Mouse (Mus musculus): ENCODE data around the gene Gm20388. TPM values are rescaled to one million over a fixed set of nuclear protein-coding genes. Genes with fewer than 3 reads are reported as not detected.

Gm20388 gene
- polyA plus RNA-seq, 1 experiment from 2014 or later: 7.4 TPM

DNA sequence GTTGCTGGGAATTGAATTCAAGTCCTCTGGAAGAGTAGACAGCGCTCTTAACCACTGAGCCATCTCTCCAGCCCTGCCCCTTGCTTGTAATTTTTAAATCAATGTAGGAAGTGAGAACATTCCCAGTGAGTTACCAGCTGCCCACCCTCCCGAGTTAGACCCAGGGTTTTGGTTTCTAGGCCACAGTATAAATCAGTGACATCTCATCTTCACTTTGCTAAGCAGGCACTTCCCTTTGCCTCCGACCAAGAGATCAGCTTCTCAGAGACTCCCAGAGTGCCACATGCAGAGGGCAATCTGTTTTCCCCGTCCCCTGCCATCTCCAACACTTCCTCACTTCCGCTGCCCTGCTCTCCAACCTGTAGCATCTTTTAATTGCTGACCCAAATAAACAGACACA, 3987.9 kb downstream of the Gm20388 start:
- Histone ChIP-seq H3K27ac (ENCODE audit: low read length) (no peak overlapping the region), H3K4me3 (replicated peaks; ENCODE audit: low read length) (no peak overlapping the region), H3K4me2 (ENCODE audit: low read depth, low read length) (no peak overlapping the region), H3K9me3 (replicated peaks; ENCODE audit: control insufficient read depth, low read length) (no peaks in the 10 kb centered on the region), H3K4me1 (ENCODE audit: control insufficient read depth, insufficient read depth, low read length) (no peaks in the 10 kb centered on the region), H3K27me3 (ENCODE audit: control insufficient read depth, insufficient read depth, low read length) (peaks cover 20% of the 10 kb centered on the region), H3K9ac (ENCODE audit: low read length) (no peak overlapping the region), H3K36me3 (ENCODE audit: control insufficient read depth, insufficient read depth, low read length) (peaks cover 10% of the 10 kb centered on the region)
- no peak for ATAC-seq (ENCODE audit: insufficient read depth, low FRiP score)
- WGBS: 86% methylated on average over 5 of the region's 5 CpGs

DNA sequence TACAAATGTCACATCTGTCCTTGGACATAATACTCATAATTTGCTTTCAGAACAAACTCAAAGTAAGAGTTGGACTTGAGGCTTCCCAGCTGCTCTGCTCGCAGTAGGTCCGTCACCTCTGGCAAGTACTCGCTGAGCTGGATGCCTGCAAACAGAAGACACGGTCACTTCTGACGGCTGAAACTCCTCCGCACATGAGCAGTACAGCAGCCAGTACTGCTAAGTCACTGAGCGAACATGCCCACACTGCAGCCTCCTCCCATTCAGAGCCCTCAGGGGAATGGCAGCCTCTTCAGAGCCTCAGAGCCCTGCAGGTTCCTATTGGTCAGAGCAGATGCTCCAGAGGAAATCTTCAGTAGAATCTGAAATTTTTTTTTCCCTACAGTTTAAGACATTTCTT, 3988.7 kb downstream of the Gm20388 start:
- H3K27ac ChIP-seq (ENCODE audit: low read length): no peak overlapping the region
- peaks cover 16% of the 10 kb centered on the region for H3K36me3 ChIP-seq (ENCODE audit: control insufficient read depth, insufficient read depth, low read length)
- 83% methylated on average over 7 of the region's 7 CpGs for WGBS
- no peak for ATAC-seq (ENCODE audit: insufficient read depth, low FRiP score)
- H3K9ac ChIP-seq (ENCODE audit: low read length): no peak overlapping the region
- H3K27me3 ChIP-seq (ENCODE audit: control insufficient read depth, insufficient read depth, low read length): peaks cover 12% of the 10 kb centered on the region; the same call in 1 of the 2 replicates
- H3K4me1 ChIP-seq (ENCODE audit: control insufficient read depth, insufficient read depth, low read length): no peaks in the 10 kb centered on the region
- no peak overlapping the region for H3K4me2 ChIP-seq (ENCODE audit: low read depth, low read length)
- H3K4me3 ChIP-seq (replicated peaks; ENCODE audit: low read length): no peak overlapping the region
- H3K9me3 ChIP-seq (replicated peaks; ENCODE audit: control insufficient read depth, low read length): no peaks in the 10 kb centered on the region

DNA sequence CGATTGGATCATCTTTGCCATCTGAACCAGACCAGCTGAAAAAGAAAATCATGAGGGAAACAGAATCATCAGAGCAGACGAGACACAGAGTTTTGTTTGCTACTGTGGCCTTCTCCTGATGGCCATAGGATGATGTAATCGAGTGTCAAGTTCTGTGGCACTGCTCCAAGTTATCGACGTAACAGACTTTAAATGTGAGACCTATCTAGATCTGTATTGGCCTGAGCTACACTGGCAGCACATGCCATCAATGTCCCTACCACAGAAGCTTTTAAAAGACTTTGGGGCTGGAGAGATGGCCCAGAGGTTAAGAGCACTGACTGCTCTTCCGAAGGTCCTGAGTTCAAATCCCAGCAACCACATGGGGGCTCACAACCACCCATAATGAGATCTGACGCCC, 3992.0 kb downstream of the Gm20388 start:
- no peak overlapping the region for H3K4me2 ChIP-seq (ENCODE audit: low read depth, low read length)
- no peaks in the 10 kb centered on the region for H3K27me3 ChIP-seq (ENCODE audit: control insufficient read depth, insufficient read depth, low read length)
- no peak for ATAC-seq (ENCODE audit: insufficient read depth, low FRiP score)
- H3K9ac ChIP-seq (ENCODE audit: low read length): no peak overlapping the region
- H3K4me3 ChIP-seq (replicated peaks; ENCODE audit: low read length): no peak overlapping the region
- no peaks in the 10 kb centered on the region for H3K4me1 ChIP-seq (ENCODE audit: control insufficient read depth, insufficient read depth, low read length)
- peaks cover 17% of the 10 kb centered on the region for H3K36me3 ChIP-seq (ENCODE audit: control insufficient read depth, insufficient read depth, low read length)
- H3K27ac ChIP-seq (ENCODE audit: low read length): no peak overlapping the region
- 83% methylated on average over 7 of the region's 7 CpGs for WGBS
- no peaks in the 10 kb centered on the region for H3K9me3 ChIP-seq (replicated peaks; ENCODE audit: control insufficient read depth, low read length)

DNA sequence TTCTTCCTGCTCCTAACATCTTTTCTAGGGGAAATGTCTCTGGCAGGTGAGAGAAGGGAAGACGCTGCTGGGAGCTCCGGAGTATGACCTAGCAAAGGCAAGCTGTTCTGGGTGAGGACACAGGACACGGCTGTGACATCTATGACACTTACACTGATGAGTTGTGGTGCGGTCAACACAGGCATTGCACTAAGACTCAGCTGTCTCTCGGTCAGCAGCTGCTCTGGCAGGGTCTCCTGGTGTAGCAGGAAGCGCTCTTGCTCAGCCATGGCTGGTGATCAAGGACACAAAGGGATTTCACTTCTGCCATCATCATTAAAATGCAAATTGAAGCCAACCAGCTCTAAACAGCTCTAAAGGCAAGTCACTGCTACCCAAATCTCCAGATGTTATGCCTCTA, 3997.0 kb downstream of the Gm20388 start:
- no peaks in the 10 kb centered on the region for H3K27me3 ChIP-seq (ENCODE audit: control insufficient read depth, insufficient read depth, low read length)
- H3K36me3 ChIP-seq (ENCODE audit: control insufficient read depth, insufficient read depth, low read length): peaks cover 11% of the 10 kb centered on the region

DNA sequence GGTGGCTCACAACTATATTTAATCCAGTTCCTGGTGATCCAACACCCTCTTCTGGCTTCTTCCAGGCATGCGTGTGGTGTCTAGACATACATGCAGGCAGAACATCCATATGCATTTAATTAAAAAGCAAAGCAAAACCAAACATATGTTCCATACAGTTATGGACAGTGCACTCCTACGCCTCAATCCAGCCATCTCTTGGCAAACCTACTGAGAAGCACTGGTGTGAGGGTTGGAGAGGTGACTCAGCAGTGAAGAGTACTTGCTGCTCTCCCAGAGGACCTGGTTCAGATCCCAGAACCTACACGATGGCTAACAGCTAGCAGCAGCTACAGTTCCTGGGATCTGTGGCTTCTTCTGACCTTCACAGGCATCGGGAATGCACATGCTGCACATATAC, 4001.6 kb downstream of the Gm20388 start:
- Histone ChIP-seq H3K27me3 (ENCODE audit: control insufficient read depth, insufficient read depth, low read length) (no peaks in the 10 kb centered on the region), H3K9me3 (replicated peaks; ENCODE audit: control insufficient read depth, low read length) (no peaks in the 10 kb centered on the region), H3K36me3 (ENCODE audit: control insufficient read depth, insufficient read depth, low read length) (no peaks in the 10 kb centered on the region; the same call in none of the 2 replicates), H3K4me1 (ENCODE audit: control insufficient read depth, insufficient read depth, low read length) (no peaks in the 10 kb centered on the region), H3K4me2 (ENCODE audit: low read depth, low read length) (no peak overlapping the region), H3K9ac (ENCODE audit: low read length) (no peak overlapping the region), H3K4me3 (replicated peaks; ENCODE audit: low read length) (no peak overlapping the region), H3K27ac (ENCODE audit: low read length) (no peak overlapping the region)
- no peak for ATAC-seq (ENCODE audit: insufficient read depth, low FRiP score)
- 93% methylated on average over 4 of the region's 4 CpGs for WGBS

More for the DNA sequence above, 3997.0 kb downstream of the Gm20388 start:
- H3K9me3 ChIP-seq (replicated peaks; ENCODE audit: control insufficient read depth, low read length): no peaks in the 10 kb centered on the region
- ATAC-seq (ENCODE audit: insufficient read depth, low FRiP score): no peak
- H3K27ac ChIP-seq (ENCODE audit: low read length): no peak overlapping the region
- no peak overlapping the region for H3K4me3 ChIP-seq (replicated peaks; ENCODE audit: low read length)
- H3K4me2 ChIP-seq (ENCODE audit: low read depth, low read length): no peak overlapping the region
- 95% methylated on average over 6 of the region's 6 CpGs for WGBS
- no peak overlapping the region for H3K9ac ChIP-seq (ENCODE audit: low read length)
- no peaks in the 10 kb centered on the region for H3K4me1 ChIP-seq (ENCODE audit: control insufficient read depth, insufficient read depth, low read length)

DNA sequence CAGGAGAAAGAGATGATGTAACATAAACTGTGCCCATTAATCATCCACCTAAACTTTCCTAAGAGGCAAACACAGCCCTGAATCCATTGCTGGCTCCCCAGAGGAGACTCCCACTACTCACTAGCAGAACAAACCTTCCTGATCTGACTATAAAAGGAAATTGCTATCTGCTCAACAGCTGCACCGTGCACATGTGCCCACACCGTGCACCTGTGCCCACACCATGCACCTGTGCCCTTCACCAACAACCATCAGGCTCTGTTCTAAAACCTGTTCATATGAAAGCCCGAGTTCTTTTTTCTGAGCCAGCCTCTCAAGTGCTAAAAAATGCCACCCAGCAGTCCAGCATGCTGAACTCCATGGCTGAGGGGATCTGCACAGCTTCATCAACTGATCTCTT, 4004.0 kb downstream of the Gm20388 start:
- WGBS: 92% methylated on average over 3 of the region's 3 CpGs
- Histone ChIP-seq H3K9me3 (replicated peaks; ENCODE audit: control insufficient read depth, low read length) (no peaks in the 10 kb centered on the region), H3K36me3 (ENCODE audit: control insufficient read depth, insufficient read depth, low read length) (no peaks in the 10 kb centered on the region; the same call in none of the 2 replicates), H3K4me2 (ENCODE audit: low read depth, low read length) (no peak overlapping the region), H3K4me1 (ENCODE audit: control insufficient read depth, insufficient read depth, low read length) (no peaks in the 10 kb centered on the region), H3K9ac (ENCODE audit: low read length) (no peak overlapping the region), H3K4me3 (replicated peaks; ENCODE audit: low read length) (no peak overlapping the region), H3K27ac (ENCODE audit: low read length) (no peak overlapping the region), H3K27me3 (ENCODE audit: control insufficient read depth, insufficient read depth, low read length) (no peaks in the 10 kb centered on the region)
- no peak for ATAC-seq (ENCODE audit: insufficient read depth, low FRiP score)

DNA sequence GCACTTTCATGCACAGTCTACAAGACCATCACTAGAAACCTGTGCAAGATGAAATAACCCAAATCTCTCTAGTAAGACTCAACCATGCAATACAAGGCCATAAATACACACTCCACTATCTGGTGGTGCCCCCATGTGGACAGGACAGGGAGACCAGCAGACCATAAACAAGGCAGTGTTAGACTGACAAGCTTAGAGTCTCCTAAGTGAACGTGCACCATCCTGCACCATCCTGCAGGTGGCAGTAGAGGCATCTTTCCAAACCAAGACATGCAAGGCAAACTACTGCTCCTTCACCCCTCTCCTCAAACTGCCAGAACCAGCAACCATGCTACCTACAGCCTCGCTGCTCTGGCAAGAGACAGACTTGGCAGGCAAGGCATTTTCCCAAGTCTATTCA, 4014.1 kb downstream of the Gm20388 start:
- H3K27ac ChIP-seq (ENCODE audit: low read length): no peak overlapping the region
- 7% methylated on average over 2 of the region's 2 CpGs for WGBS
- H3K9ac ChIP-seq (ENCODE audit: low read length): no peak overlapping the region
- no peaks in the 10 kb centered on the region for H3K4me1 ChIP-seq (ENCODE audit: control insufficient read depth, insufficient read depth, low read length)
- no peak overlapping the region for H3K4me3 ChIP-seq (replicated peaks; ENCODE audit: low read length)
- H3K4me2 ChIP-seq (ENCODE audit: low read depth, low read length): no peak overlapping the region
- peaks cover 25% of the 10 kb centered on the region for H3K36me3 ChIP-seq (ENCODE audit: control insufficient read depth, insufficient read depth, low read length)
- no peaks in the 10 kb centered on the region for H3K9me3 ChIP-seq (replicated peaks; ENCODE audit: control insufficient read depth, low read length)
- no peaks in the 10 kb centered on the region for H3K27me3 ChIP-seq (ENCODE audit: control insufficient read depth, insufficient read depth, low read length)
- ATAC-seq (ENCODE audit: insufficient read depth, low FRiP score): peak; percentile 77

DNA sequence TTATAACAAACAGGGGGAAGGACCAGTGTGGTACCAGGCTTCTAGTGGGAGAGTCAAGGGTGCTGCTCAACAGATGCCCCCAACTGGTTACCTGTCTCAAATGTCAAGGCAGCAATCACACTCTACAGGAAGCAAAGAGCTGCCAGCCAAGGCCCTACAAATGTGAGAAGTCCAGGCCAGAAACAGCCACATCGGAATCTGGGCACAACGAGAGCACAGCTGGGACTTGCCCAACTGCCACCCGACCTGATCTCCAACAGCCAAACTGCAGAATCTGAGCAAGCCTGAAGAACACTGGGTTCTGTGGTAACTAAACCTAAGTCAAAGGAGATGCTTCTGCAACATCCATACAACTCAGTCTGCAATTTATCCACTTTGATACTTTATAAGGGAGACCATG, 4015.0 kb downstream of the Gm20388 start:
- H3K4me1 ChIP-seq (ENCODE audit: control insufficient read depth, insufficient read depth, low read length): no peaks in the 10 kb centered on the region
- peaks cover 30% of the 10 kb centered on the region for H3K36me3 ChIP-seq (ENCODE audit: control insufficient read depth, insufficient read depth, low read length)
- H3K9ac ChIP-seq (ENCODE audit: low read length): no peak overlapping the region
- no peaks in the 10 kb centered on the region for H3K27me3 ChIP-seq (ENCODE audit: control insufficient read depth, insufficient read depth, low read length)
- 91% methylated on average over 3 of the region's 3 CpGs for WGBS
- no peak overlapping the region for H3K4me3 ChIP-seq (replicated peaks; ENCODE audit: low read length)
- H3K4me2 ChIP-seq (ENCODE audit: low read depth, low read length): no peak overlapping the region
- no peak overlapping the region for H3K27ac ChIP-seq (ENCODE audit: low read length)
- ATAC-seq (ENCODE audit: insufficient read depth, low FRiP score): no peak
- no peaks in the 10 kb centered on the region for H3K9me3 ChIP-seq (replicated peaks; ENCODE audit: control insufficient read depth, low read length)

DNA sequence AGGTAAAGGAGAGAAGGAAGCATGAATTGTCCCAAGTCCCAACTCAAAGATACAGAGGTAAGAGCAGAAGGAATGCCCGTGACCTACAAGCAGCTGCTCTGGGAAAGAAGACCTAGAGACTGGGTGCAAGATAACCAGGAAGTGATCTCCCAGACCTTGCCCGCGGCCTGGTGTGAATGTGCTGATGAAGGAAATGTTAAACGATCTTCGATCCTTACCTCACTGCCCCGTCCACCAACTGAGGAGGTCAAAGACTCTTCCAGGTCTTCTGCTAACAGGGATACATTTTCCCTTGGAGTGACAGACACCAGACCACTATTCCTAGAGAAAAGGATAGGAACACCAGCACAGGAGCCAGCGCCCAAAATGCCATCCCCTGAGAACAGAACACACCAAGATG, 4018.4 kb downstream of the Gm20388 start:
- no peaks in the 10 kb centered on the region for H3K9me3 ChIP-seq (replicated peaks; ENCODE audit: control insufficient read depth, low read length)
- no peak overlapping the region for H3K27ac ChIP-seq (ENCODE audit: low read length)
- H3K9ac ChIP-seq (ENCODE audit: low read length): no peak overlapping the region
- 92% methylated on average over 7 of the region's 7 CpGs for WGBS
- H3K36me3 ChIP-seq (ENCODE audit: control insufficient read depth, insufficient read depth, low read length): peaks cover 23% of the 10 kb centered on the region; the same call in 1 of the 2 replicates
- no peak for ATAC-seq (ENCODE audit: insufficient read depth, low FRiP score)
- H3K27me3 ChIP-seq (ENCODE audit: control insufficient read depth, insufficient read depth, low read length): no peaks in the 10 kb centered on the region
- no peak overlapping the region for H3K4me3 ChIP-seq (replicated peaks; ENCODE audit: low read length)
- H3K4me2 ChIP-seq (ENCODE audit: low read depth, low read length): no peak overlapping the region
- H3K4me1 ChIP-seq (ENCODE audit: control insufficient read depth, insufficient read depth, low read length): no peaks in the 10 kb centered on the region
